Mouse (Mus musculus): Measurements from ENCODE around the gene Adamtsl2. TPM values are rescaled to one million over a fixed set of nuclear protein-coding genes. Genes with fewer than 3 reads are reported as not detected.

Adamtsl2 gene
- polyA plus RNA-seq, 1 experiment from 2014 or later, result 7.2 TPM

DNA sequence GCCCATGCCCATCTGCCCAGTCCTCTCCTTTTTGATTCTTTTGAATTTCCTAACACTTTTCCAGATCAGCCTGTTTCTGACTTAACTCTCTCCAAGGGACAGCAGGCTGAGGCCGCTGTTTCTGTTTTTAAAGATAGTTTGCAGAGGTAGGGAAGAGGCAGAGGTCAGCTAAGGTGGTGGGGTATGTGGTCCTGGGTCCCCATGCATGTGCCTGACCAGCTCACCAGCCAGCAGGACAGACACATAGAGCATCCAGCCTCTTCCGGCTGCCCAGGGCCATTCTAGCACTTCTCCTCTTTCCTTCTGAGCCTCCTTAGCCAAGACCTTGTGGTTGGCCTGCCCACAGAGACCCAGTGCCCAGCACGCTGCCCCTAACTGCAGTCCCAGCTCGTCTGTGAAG is 20.9 kb upstream of the Adamtsl2 start:
- ATAC-seq (ENCODE audit: low FRiP score), result no peak
- no peaks in the 10 kb centered on the region for H3K27me3 ChIP-seq (replicated peaks)

DNA sequence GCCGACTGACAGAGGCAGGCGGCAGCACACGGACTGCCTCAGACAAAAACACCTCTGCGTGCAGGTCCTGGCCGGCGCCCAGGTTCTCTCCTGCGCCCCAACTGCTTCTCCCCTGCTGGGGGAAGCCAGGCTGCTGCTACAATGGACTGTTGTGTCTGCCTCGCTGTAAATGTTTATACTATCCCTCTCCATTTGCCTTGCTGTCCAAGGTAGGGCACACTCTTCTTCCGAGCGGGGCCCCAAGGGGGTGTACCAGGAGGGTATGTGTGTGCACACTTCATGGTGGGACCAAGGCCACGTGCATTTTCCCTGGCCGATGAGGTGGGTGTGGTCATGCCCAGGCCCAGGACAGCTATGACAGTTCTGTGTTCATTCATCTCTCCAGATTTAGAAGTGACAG is 20.4 kb upstream of the Adamtsl2 start:
- H3K9ac ChIP-seq (replicated peaks), result no peak overlapping the region
- H3K27me3 ChIP-seq (replicated peaks), result no peaks in the 10 kb centered on the region
- H3K27ac ChIP-seq (replicated peaks), result no peak overlapping the region
- no peaks in the 10 kb centered on the region for H3K9me3 ChIP-seq (replicated peaks)
- H3K36me3 ChIP-seq, result no peaks in the 10 kb centered on the region
- H3K4me1 ChIP-seq, result peaks cover 14% of the 10 kb centered on the region
- WGBS, result 11% methylated on average over 12 of the region's 12 CpGs
- ATAC-seq (ENCODE audit: low FRiP score), result no peak
- H3K4me3 ChIP-seq (replicated peaks), result no peak overlapping the region
- H3K4me2 ChIP-seq, result peak overlapping the region; percentile 9; the same call in 1 of the 2 replicates

More for the DNA sequence above, 20.9 kb upstream of the Adamtsl2 start:
- no peaks in the 10 kb centered on the region for H3K36me3 ChIP-seq
- H3K9ac ChIP-seq (replicated peaks), result no peak overlapping the region
- peaks cover 14% of the 10 kb centered on the region for H3K4me1 ChIP-seq
- no peak overlapping the region for H3K4me2 ChIP-seq
- H3K4me3 ChIP-seq (replicated peaks), result no peak overlapping the region
- no peak overlapping the region for H3K27ac ChIP-seq (replicated peaks)
- WGBS, result 24% methylated on average over 4 of the region's 4 CpGs
- no peaks in the 10 kb centered on the region for H3K9me3 ChIP-seq (replicated peaks)

DNA sequence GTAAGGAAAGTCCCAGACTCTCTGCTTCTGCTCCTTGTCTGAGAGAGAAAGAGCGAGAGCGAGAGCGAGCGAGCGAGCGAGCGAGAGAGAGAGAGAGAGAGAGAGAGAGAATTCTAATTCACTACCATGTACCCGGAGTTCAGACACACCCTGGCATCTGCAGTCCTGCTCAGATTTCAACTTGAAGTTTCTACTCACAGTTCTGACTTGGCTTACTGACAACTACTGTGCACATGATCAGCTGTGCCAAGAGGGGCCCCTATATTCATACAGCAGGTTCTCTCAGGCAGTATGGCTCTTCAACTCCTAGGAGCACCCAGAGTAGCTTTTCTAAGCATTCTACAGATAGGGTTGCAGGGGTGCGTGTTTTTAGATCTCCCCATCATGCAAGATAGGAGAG is 20.0 kb upstream of the Adamtsl2 start:
- no peak for ATAC-seq (ENCODE audit: low FRiP score)
- 79% methylated on average over 9 of the region's 9 CpGs for WGBS
- Histone ChIP-seq H3K27ac (replicated peaks) (no peak overlapping the region), H3K4me1 (peaks cover 14% of the 10 kb centered on the region), H3K4me2 (no peak overlapping the region), H3K9me3 (replicated peaks) (no peaks in the 10 kb centered on the region), H3K36me3 (no peaks in the 10 kb centered on the region), H3K4me3 (replicated peaks) (no peak overlapping the region), H3K9ac (replicated peaks) (no peak overlapping the region), H3K27me3 (replicated peaks) (no peaks in the 10 kb centered on the region)

DNA sequence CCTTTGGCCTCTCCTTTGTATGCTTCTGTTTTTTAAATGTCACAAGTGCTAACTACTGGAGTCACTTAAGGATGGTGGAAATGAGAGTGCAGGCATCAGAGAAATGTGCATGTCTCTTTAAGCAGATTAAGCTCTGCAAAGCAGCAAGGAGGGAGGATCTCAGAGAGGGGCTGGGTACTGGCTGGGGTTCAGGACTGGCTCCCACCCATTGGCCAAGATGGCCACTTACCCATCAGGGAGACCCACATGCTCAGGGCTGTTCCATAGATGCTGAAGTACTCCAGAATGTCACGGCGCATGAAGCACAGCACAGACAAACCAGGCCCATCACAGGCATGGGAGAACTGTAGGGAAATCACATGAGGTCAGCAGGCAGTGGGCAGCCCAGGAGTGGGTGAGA is 12.1 kb upstream of the Adamtsl2 start:
- H3K4me1 ChIP-seq, result 0 out of 2 replicates have a peak, but pooled peaks cover 11% of the 10 kb centered on the region
- no peak overlapping the region for H3K27ac ChIP-seq (replicated peaks)
- H3K4me2 ChIP-seq, result no peak overlapping the region
- no peaks in the 10 kb centered on the region for H3K9me3 ChIP-seq (replicated peaks)
- no peaks in the 10 kb centered on the region for H3K36me3 ChIP-seq
- WGBS, result 91% methylated on average over 2 of the region's 2 CpGs
- no peaks in the 10 kb centered on the region for H3K27me3 ChIP-seq (replicated peaks)
- ATAC-seq (ENCODE audit: low FRiP score), result no peak
- no peak overlapping the region for H3K9ac ChIP-seq (replicated peaks)
- H3K4me3 ChIP-seq (replicated peaks), result no peak overlapping the region

DNA sequence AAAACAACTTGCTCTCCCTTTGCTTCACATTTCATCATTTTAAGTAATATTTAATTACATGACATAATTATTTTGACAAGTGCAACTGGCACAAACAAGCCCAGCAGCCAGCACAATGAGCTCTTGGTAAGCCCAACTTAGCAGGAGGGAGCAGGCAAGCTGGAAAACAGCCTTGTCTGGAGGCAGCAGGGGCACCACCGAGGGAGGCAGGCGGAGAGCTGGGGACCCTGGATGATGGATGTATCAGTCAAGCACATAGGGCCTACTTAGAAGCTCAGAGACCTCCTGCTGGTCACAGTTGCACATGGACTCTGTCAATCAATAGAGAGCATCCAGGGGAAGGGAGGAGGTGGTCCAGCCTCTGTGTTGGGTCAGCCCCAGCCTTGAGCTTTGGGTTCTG is 11.2 kb upstream of the Adamtsl2 start:
- H3K4me1 ChIP-seq, result 0 out of 2 replicates have a peak, but pooled peaks cover 11% of the 10 kb centered on the region
- no peaks in the 10 kb centered on the region for H3K27me3 ChIP-seq (replicated peaks)
- no peak overlapping the region for H3K4me2 ChIP-seq
- no peaks in the 10 kb centered on the region for H3K9me3 ChIP-seq (replicated peaks)
- H3K27ac ChIP-seq (replicated peaks), result no peak overlapping the region
- H3K9ac ChIP-seq (replicated peaks), result no peak overlapping the region
- WGBS, result 41% methylated on average over 2 of the region's 2 CpGs
- ATAC-seq (ENCODE audit: low FRiP score), result no peak
- no peak overlapping the region for H3K4me3 ChIP-seq (replicated peaks)
- no peaks in the 10 kb centered on the region for H3K36me3 ChIP-seq

DNA sequence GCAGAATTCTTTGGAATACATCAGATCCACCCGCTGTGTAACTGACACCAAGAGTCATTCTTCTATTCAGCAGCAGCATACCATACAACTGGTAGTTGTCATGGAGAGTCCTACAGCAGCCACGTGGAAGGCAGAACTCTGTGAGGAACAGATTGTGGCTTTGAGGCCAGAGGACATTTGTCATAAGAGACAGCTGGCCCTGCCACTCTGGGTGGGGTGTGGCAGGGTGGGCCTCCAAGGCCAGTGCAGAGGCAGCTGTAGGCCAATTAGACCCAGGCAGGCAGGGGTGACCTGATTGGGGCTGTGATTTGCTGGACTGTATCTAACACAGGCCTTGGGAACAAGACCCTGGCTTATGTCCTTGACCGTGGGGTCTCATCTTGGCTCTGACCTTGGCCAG is 9.5 kb upstream of the Adamtsl2 start:
- 40% methylated on average over 3 of the region's 3 CpGs for WGBS
- no peak for ATAC-seq (ENCODE audit: low FRiP score)

DNA sequence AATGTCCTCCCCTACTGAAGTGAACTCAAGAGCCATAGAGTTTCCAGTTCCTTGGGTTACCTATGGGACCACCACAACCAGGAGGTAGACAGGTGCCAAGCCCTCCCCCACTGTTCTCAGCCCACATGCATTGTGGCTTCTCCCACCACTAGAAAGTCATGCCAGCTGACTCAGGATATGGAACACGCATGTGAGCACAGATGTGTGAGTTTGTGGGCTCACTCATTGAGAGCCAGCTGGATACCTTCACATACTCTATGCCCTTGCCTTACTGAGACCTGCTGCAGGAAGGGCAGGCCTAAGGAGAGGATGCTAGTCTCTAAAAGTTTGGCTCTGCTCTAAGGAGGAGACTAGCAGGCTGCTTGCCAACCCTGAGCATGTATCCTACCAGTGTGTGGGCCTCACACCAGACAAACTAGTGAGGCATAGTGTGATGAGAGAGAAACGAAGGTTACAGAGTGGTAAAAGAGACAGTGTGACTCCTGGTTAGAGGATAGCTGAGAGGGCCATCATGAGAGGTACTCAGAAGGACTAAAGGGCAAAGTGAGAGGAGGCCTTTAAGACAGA is 8.8 kb upstream of the Adamtsl2 start:
- ATAC-seq (ENCODE audit: low FRiP score), result no peak
- Histone ChIP-seq H3K9ac (replicated peaks) (no peak overlapping the region), H3K27ac (replicated peaks) (no peak overlapping the region), H3K27me3 (replicated peaks) (no peaks in the 10 kb centered on the region), H3K4me1 (0 out of 2 replicates have a peak, but pooled peaks cover 11% of the 10 kb centered on the region), H3K4me2 (no peak overlapping the region), H3K36me3 (no peaks in the 10 kb centered on the region), H3K9me3 (replicated peaks) (no peaks in the 10 kb centered on the region), H3K4me3 (replicated peaks) (no peak overlapping the region)
- WGBS, result 79% methylated on average over 2 of the region's 2 CpGs

More for the DNA sequence above, 9.5 kb upstream of the Adamtsl2 start:
- Histone ChIP-seq H3K27me3 (replicated peaks) (no peaks in the 10 kb centered on the region), H3K27ac (replicated peaks) (no peak overlapping the region), H3K9me3 (replicated peaks) (no peaks in the 10 kb centered on the region), H3K9ac (replicated peaks) (no peak overlapping the region), H3K4me2 (no peak overlapping the region), H3K4me3 (replicated peaks) (no peak overlapping the region), H3K4me1 (0 out of 2 replicates have a peak, but pooled peaks cover 11% of the 10 kb centered on the region), H3K36me3 (no peaks in the 10 kb centered on the region)

DNA sequence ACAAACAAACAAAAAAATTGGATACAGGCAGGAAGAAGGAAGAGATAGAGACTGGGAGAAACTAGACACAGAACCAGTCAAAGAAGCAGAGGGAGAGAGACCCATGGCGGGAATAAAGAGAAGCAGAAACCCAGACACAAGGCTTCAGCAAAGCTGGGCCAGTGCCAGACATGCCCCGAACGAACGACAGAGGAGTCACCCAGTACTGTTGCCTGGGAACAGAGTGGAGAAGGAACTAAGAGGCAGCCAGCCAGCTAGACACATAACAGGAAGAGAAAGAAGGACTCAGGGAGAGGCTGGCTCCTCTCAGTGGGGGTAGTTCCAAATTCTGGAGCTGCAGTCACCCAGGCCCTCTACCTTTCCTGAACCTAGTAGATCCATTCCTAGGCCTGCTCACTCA is 8.0 kb upstream of the Adamtsl2 start:
- 17% methylated on average over 4 of the region's 4 CpGs for WGBS
- 0 out of 2 replicates have a peak, but pooled peaks cover 11% of the 10 kb centered on the region for H3K4me1 ChIP-seq
- no peak overlapping the region for H3K4me2 ChIP-seq
- H3K9ac ChIP-seq (replicated peaks), result no peak overlapping the region
- H3K36me3 ChIP-seq, result no peaks in the 10 kb centered on the region
- no peak overlapping the region for H3K27ac ChIP-seq (replicated peaks)
- peak; percentile 50; the same call in 1 of the 2 replicates for ATAC-seq (ENCODE audit: low FRiP score)
- no peak overlapping the region for H3K4me3 ChIP-seq (replicated peaks)
- no peaks in the 10 kb centered on the region for H3K27me3 ChIP-seq (replicated peaks)
- H3K9me3 ChIP-seq (replicated peaks), result no peaks in the 10 kb centered on the region

DNA sequence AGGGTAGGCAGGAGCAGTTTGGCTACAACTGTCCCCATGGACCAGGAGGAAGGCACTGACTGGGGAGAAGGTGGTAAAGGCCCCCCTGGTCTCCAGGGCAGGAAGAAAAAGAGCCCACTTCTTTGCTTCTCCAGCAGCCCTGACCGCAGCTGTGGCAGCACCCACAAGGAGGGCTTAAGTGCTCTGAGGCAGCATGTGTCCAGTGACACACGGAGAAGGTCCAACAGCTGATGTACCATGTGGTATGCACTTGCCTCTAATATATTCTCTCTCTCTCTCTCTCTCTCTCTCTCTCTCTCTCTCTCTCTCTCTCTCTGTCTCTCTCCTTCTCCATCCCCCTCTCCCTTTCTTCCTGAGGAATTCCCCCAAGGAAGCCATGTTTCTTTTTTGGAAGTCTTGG is 7.2 kb upstream of the Adamtsl2 start, which contains the start of gene Mymk:
Gene Mymk, minus strand, starts transcription at position 202 of the 400 bp plus-strand sequence.
- Histone ChIP-seq H3K4me3 (replicated peaks) (no peak within 1 kb of the TSS), H3K27me3 (replicated peaks) (no peaks in the 10 kb centered on the region), H3K27ac (replicated peaks) (no peak within 1 kb of the TSS), H3K36me3 (no peaks in the 10 kb centered on the region), H3K4me2 (no peak within 1 kb of the TSS), H3K9me3 (replicated peaks) (no peaks in the 10 kb centered on the region), H3K9ac (replicated peaks) (no peak within 1 kb of the TSS), H3K4me1 (0 out of 2 replicates have a peak, but pooled peaks cover 11% of the 10 kb centered on the region)
- no peak for ATAC-seq (ENCODE audit: low FRiP score)
- WGBS, result 76% methylated on average over 2 of the region's 2 CpGs

DNA sequence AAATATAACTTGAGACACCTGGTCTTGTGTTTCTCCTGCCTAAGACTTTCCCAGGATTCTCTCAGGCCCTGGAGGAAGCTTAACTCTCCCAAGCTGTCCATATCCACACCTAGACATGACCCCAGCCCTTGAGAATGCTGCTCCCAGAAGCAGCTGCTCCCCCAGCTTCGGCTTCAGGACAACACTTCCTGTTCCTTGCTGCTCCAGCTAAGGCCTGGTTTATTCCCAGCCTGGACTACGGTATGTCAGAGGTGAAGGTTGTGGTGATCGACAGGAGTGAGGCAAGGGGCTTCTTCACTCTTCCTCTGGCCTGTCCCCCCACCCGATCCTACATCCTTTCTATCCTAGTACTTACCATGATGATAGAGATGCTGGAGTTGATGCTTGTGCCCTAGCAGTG is 5.8 kb upstream of the Adamtsl2 start:
- no peak overlapping the region for H3K9ac ChIP-seq (replicated peaks)
- H3K9me3 ChIP-seq (replicated peaks), result no peaks in the 10 kb centered on the region
- H3K4me1 ChIP-seq, result peaks cover 21% of the 10 kb centered on the region
- no peak for ATAC-seq (ENCODE audit: low FRiP score)
- 85% methylated on average over 4 of the region's 4 CpGs for WGBS
- no peak overlapping the region for H3K27ac ChIP-seq (replicated peaks)
- no peaks in the 10 kb centered on the region for H3K36me3 ChIP-seq
- H3K27me3 ChIP-seq (replicated peaks), result no peaks in the 10 kb centered on the region
- no peak overlapping the region for H3K4me2 ChIP-seq
- no peak overlapping the region for H3K4me3 ChIP-seq (replicated peaks)

DNA sequence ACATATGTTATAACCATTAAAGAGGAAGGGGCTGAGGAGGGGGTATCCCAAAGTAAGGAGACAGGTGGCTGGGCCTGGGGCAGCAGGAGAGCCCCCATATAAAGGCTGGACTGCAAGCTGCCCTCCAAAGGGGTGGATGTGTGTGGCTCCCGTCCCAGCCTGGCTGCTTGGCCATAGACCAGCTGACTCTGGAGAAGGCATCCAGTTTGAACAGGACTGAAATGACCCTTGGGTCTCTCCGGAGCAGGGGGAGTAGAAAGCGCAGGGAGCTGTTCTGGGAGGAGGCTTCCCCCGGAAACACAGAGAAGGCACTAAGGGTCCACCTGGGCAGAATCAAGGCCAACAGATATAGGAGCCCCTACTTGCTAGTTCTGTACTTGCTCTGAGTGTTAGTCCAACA is 4.4 kb upstream of the Adamtsl2 start:
- H3K36me3 ChIP-seq, result no peaks in the 10 kb centered on the region
- peaks cover 33% of the 10 kb centered on the region for H3K4me1 ChIP-seq
- no peak overlapping the region for H3K27ac ChIP-seq (replicated peaks)
- H3K27me3 ChIP-seq (replicated peaks), result no peaks in the 10 kb centered on the region
- H3K4me3 ChIP-seq (replicated peaks), result no peak overlapping the region
- no peak for ATAC-seq (ENCODE audit: low FRiP score)
- H3K4me2 ChIP-seq, result no peak overlapping the region
- WGBS, result 80% methylated on average over 4 of the region's 4 CpGs
- no peaks in the 10 kb centered on the region for H3K9me3 ChIP-seq (replicated peaks)
- H3K9ac ChIP-seq (replicated peaks), result no peak overlapping the region

DNA sequence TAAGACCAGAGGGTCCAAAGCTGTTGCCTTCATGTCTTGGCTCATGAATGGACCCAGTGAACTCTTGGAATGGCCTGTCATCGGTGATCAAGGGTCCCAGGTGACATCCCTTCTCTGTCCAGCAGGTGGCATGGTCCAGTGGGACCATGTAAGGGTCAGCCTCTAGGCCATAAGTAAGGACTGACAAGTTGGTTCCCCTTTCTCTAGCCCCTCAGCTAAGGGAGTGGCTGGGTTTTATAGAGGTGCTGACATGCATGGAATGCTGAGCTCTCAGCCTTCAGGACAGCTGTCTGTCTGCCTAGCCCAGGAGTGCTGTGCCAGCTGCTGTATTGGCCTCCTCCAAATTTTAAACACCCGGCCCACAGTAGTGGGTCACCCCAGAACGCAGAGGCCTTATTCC is 3.7 kb upstream of the Adamtsl2 start:
- 66% methylated on average over 3 of the region's 3 CpGs for WGBS

More for the DNA sequence above, 3.7 kb upstream of the Adamtsl2 start:
- Histone ChIP-seq H3K9me3 (replicated peaks) (no peaks in the 10 kb centered on the region), H3K9ac (replicated peaks) (no peak overlapping the region), H3K27me3 (replicated peaks) (no peaks in the 10 kb centered on the region), H3K4me1 (peaks cover 36% of the 10 kb centered on the region), H3K4me3 (replicated peaks) (no peak overlapping the region), H3K27ac (replicated peaks) (no peak overlapping the region), H3K4me2 (no peak overlapping the region), H3K36me3 (no peaks in the 10 kb centered on the region)
- no peak for ATAC-seq (ENCODE audit: low FRiP score)
